9 mouse cellular contexts compared by ENCODE assay signal in genomic region chr10:106609177-106609981, GRCm38 (mm10).
DNase-seq lines count a peak whose midpoint lies in the region; ATAC-seq and TF ChIP-seq lines count a peak whose summit lies in the region.
"Had no signal": no experiment of that assay in that cellular context is flagged by ENCODE, and none has a peak within 500 bp of the region (broad histone marks: within the 10 kb centered on the region; RNA-seq: fewer than 3 reads in every experiment).

No protein-coding gene starts in this region.

- no peak overlapping the region for H3K9ac ChIP-seq in heart, adult 2 months (ENCODE audit: low read depth, low read length)
- H3K9ac ChIP-seq in forebrain, embryonic 12.5 days, result no peak overlapping the region

- no peaks in the 10 kb centered on the region for H3K79me2 ChIP-seq in heart, adult 2 months (replicated peaks; ENCODE audit: control insufficient read depth, insufficient read depth, low read length)

- no peaks in the 10 kb centered on the region for H3K4me1 ChIP-seq in heart, adult 2 months (ENCODE audit: control insufficient read depth, insufficient read depth, low read length)
- peaks cover 5% of the 10 kb centered on the region; the same call in 1 of the 2 replicates for H3K4me1 ChIP-seq in forebrain, embryonic 12.5 days

- peak overlapping the region; percentile 44 for H3K4me2 ChIP-seq in forebrain, embryonic 12.5 days

- no peak for TF ChIP-seq POLR2A in heart, adult 2 months (IDR thresholded peaks at IDR 0.05; ENCODE audit: insufficient read depth, low read depth, low read length)

- ATAC-seq in forebrain, embryonic 12.5 days (ENCODE audit: low FRiP score), result peak; percentile 80
- ATAC-seq in CD4-positive, CD25-positive, alpha-beta regulatory T cell, adult 4 months, result no peak
- ATAC-seq in megakaryocyte-erythroid progenitor cell, adult 5-6 weeks (replicated peaks; ENCODE audit: low FRiP score, low TSS enrichment, poor library complexity, severe bottlenecking), result no peak

- intact Hi-C loops in heart, adult 2 months (cut with DNase I), result no loop called here
- intact Hi-C loops in heart, postnatal 14 days (cut with DNase I), result no loop called here

- TF ChIP-seq EP300 in heart, adult 2 months (IDR thresholded peaks at IDR 0.05; ENCODE audit: insufficient read depth, low read depth, low read length), result no peak

- H3K27ac ChIP-seq in heart, adult 2 months, result no peak overlapping the region
- H3K27ac ChIP-seq in forebrain, embryonic 12.5 days, result peak overlapping the region; percentile 66

- no peaks in the 10 kb centered on the region for H3K9me3 ChIP-seq in forebrain, embryonic 12.5 days

- H3K4me3 ChIP-seq in heart, adult 2 months, result no peak overlapping the region
- H3K4me3 ChIP-seq in forebrain, embryonic 12.5 days (replicated peaks), result peak overlapping the region; percentile 15

- no peak for DNase-seq in heart, adult 2 months
- DNase-seq in heart, postnatal 14 days, result no peak
- peak; percentile 4 for DNase-seq in ES-CJ7 (ENCODE audit: low read depth, low spot score)
- peak; percentile 66 for DNase-seq in mesoderm, embryonic 11.5 days (ENCODE audit: low read depth, low spot score)
- no peak for DNase-seq in frontal cortex, postnatal 14 days (ENCODE audit: low spot score in 2 of 2)

- H3K27me3 ChIP-seq in heart, adult 2 months (ENCODE audit: control insufficient read depth, insufficient read depth, low read length), result no peaks in the 10 kb centered on the region
- H3K27me3 ChIP-seq in forebrain, embryonic 12.5 days, result no peaks in the 10 kb centered on the region

- peak; percentile 68 for TF ChIP-seq CTCF in heart, adult 2 months (IDR thresholded peaks at IDR 0.05)

- no peaks in the 10 kb centered on the region for H3K36me3 ChIP-seq in heart, adult 2 months (ENCODE audit: control insufficient read depth, insufficient read depth, low read length)
- no peaks in the 10 kb centered on the region for H3K36me3 ChIP-seq in forebrain, embryonic 12.5 days (replicated peaks)
- H3K36me3 ChIP-seq: G1E had no signal

- WGBS in heart, adult 2 months, result 20% methylated on average over 7 of the region's 7 CpGs
- 1% methylated on average over 7 of the region's 7 CpGs for WGBS in forebrain, embryonic 12.5 days

Comparison
In these comparisons a context has a peak if more than half of its experiments do, and no peak if none do; other contexts are left out.
1. DNase-seq: peak in ES-CJ7 (single experiment) and mesoderm, embryonic 11.5 days (single experiment); none in heart, adult 2 months (0 of 2), heart, postnatal 14 days (0 of 2) and frontal cortex, postnatal 14 days (0 of 2).